Mouse (Mus musculus) embryonic facial prominence, embryonic 15.5 days (tissue): ENCODE measurements at regions not wholly inside any gene's neighbourhood (a gene's known extent, or its start where the extent isn't known, plus 50 kb on each side); places are given as distances from the start of the nearest gene placed in this dataset.
A peak's percentile ranks its signal among the peaks of the same experiment; 100 is the strongest.

ENCODE experiments used
- ATAC-seq: fragments of 200-750 bp; cut with Nextera tagmentation; 2 replicates; pipeline ENCODE4 v1.8.0; 2017; ENCODE audit warnings: low read depth, moderate TSS enrichment; ENCODE audit not compliant: insufficient number of reproducible peaks, low FRiP score, low TSS enrichment
- H3K27ac ChIP-seq: fragments of 300-500 bp; sonication (generic); replicated peaks from 2 replicates; pipeline ENCODE4 v1.5.1; 2015; ENCODE audit warnings: mild to moderate bottlenecking, inconsistent platforms
- H3K27me3 ChIP-seq: fragments of 300-500 bp; sonication (generic); 2 replicates; pipeline ENCODE4 v1.6.1; 2015; ENCODE audit warnings: inconsistent platforms
- H3K36me3 ChIP-seq: fragments of 300-500 bp; sonication (generic); 2 replicates; pipeline ENCODE4 v1.6.1; 2015; ENCODE audit warnings: mild to moderate bottlenecking, inconsistent platforms
- H3K4me1 ChIP-seq: fragments of 300-500 bp; sonication (generic); 2 replicates; pipeline ENCODE4 v1.6.1; 2015; ENCODE audit warnings: inconsistent platforms
- H3K4me2 ChIP-seq: fragments of 300-500 bp; sonication (generic); replicated peaks from 2 replicates; pipeline ENCODE4 v1.6.1; 2015; ENCODE audit warnings: mild to moderate bottlenecking, inconsistent platforms
- H3K4me3 ChIP-seq: fragments of 300-500 bp; sonication (generic); replicated peaks from 2 replicates; pipeline ENCODE4 v1.5.1; 2015; ENCODE audit warnings: mild to moderate bottlenecking, inconsistent platforms
- H3K9ac ChIP-seq: fragments of 300-500 bp; sonication (generic); 2 replicates; pipeline ENCODE4 v1.6.1; 2015; ENCODE audit warnings: inconsistent platforms
- H3K9me3 ChIP-seq: fragments of 300-500 bp; sonication (generic); replicated peaks from 2 replicates; pipeline ENCODE4 v1.6.1; 2016; ENCODE audit warnings: inconsistent platforms
- WGBS: fragments of 180-500 bp; shearing (Covaris S2); methylation state at CpG from one replicate; pipeline ENCODE4 v1.1.7; 2015; 5-methylcytosine and 5-hydroxymethylcytosine counted together

DNA sequence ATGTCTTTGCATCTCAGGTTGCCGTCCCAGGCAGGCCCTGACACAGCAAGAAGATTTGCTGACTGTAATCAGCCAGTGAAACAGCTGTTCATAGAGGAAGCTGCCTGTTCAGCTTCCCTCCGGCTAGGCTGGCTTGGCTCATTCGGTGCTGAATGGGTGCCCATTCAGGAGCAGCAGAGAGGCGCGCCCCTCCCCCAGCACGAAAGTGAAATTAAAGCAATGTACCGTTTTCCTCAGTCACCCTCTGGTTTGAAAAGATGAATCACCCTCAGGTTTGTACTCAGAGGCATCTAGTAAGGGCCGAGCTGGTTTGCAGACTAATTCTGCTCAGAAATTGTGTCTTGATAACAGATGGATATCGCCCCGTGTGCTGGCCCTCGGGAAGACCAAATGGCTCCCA lies 251.7 kb downstream of the Hhipl2 start:
- H3K4me1 ChIP-seq: peaks cover 5% of the 10 kb centered on the region; the same call in 1 of the 2 replicates
- no peak overlapping the region for H3K27ac ChIP-seq
- no peak overlapping the region for H3K4me3 ChIP-seq
- peak; percentile 57; the same call in 1 of the 2 replicates for ATAC-seq
- no peak overlapping the region for H3K9ac ChIP-seq
- H3K36me3 ChIP-seq: no peaks in the 10 kb centered on the region
- H3K27me3 ChIP-seq: no peaks in the 10 kb centered on the region
- 47% methylated on average over 11 of the region's 11 CpGs for WGBS
- H3K4me2 ChIP-seq: 0 out of 2 replicates have a peak overlapping the region, but pooled peaks have one; percentile 11
- H3K9me3 ChIP-seq: no peaks in the 10 kb centered on the region

DNA sequence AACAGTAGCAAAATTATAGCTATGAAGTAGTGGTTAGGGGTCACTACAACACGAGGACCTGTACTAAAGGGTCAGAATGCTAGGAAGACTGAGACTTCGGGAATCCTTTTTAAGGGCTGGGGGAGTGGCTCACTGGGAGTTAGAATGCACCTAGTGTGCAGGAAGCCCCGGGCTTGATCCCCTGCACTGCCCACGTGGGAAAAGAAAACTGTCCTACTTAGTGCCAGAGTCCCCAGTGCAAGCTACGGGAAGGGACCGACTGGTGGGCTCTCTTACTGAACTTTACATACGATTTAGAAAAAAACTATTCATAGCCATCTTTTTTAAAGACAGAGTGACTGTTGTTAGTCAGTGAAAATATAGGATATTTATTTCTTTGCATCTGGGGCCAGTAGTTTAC lies 252.5 kb downstream of the Hhipl2 start:
- Histone ChIP-seq H3K4me3 (no peak overlapping the region), H3K9me3 (no peaks in the 10 kb centered on the region), H3K27ac (no peak overlapping the region), H3K36me3 (no peaks in the 10 kb centered on the region), H3K27me3 (no peaks in the 10 kb centered on the region), H3K4me1 (peaks cover 5% of the 10 kb centered on the region; the same call in 1 of the 2 replicates), H3K9ac (no peak overlapping the region), H3K4me2 (no peak overlapping the region)
- 61% methylated on average over 7 of the region's 7 CpGs for WGBS
- no peak for ATAC-seq

DNA sequence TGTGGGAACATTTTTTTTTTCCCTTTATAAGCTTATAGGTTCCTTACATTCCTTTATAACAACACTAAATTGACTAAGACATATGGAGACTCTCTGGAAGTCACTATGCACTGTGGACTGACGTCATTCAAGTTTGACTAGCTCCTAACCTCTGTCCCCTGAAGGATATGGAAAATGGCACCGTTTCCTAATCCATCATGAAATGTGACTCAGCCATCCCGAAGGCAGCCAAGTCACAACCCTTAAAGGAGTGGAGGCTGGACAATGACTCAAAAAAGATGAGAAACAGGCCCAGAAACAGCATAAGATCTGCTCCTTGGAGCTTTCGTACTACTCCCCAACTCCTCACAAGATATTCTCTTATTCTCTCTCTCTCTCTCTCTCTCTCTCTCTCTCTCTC lies 253.5 kb downstream of the Hhipl2 start:
- Histone ChIP-seq H3K27me3 (no peaks in the 10 kb centered on the region), H3K4me3 (no peak overlapping the region), H3K4me1 (peaks cover 5% of the 10 kb centered on the region; the same call in 1 of the 2 replicates), H3K4me2 (no peak overlapping the region), H3K9ac (no peak overlapping the region), H3K9me3 (no peaks in the 10 kb centered on the region), H3K27ac (no peak overlapping the region), H3K36me3 (no peaks in the 10 kb centered on the region)
- 51% methylated on average over 4 of the region's 4 CpGs for WGBS
- no peak for ATAC-seq

DNA sequence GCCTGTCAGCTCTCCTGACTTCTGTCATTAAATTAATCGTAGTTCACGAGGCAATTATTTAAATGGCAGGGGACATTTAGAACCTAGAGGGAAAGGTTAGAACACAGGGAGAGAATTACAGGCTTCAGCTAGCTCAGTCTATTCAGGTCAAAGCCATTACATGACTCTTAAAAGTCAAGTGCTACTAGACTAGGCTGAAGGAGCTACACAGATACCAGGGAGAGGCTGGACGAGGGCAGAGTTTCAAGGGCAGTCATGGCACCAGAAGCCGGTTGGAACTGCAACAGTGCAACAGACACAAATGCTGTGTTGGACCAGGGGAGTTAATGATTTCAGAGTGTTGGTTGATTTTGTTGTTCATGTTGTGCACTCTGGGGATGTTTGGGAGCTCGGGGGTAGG lies 254.5 kb downstream of the Hhipl2 start:
- Histone ChIP-seq H3K9ac (no peak overlapping the region), H3K27ac (no peak overlapping the region), H3K4me1 (peaks cover 5% of the 10 kb centered on the region; the same call in 1 of the 2 replicates), H3K36me3 (no peaks in the 10 kb centered on the region), H3K4me3 (no peak overlapping the region), H3K27me3 (no peaks in the 10 kb centered on the region), H3K4me2 (no peak overlapping the region), H3K9me3 (no peaks in the 10 kb centered on the region)
- 81% methylated on average over 5 of the region's 5 CpGs for WGBS
- no peak for ATAC-seq

DNA sequence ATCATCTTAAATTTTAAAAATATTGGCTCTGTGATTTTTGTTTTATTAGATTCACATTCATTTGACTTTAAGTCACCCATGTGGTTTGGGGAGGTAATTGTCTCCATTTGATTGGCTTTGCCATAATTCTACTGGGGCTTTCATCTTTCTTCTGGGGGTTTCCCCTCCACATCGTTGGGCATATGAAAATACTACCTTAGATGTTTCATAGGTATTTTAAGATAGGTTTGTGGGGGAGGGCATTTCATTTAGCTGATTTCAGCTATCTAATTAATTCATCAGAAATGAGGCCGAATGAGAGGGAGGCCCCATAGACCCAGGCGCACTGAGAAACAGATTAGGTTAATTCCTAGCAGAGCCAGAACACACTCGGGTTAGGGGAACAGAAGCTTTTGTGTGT lies 259.6 kb downstream of the Hhipl2 start:
- Histone ChIP-seq H3K9me3 (no peaks in the 10 kb centered on the region), H3K27me3 (no peaks in the 10 kb centered on the region), H3K36me3 (no peaks in the 10 kb centered on the region), H3K27ac (no peak overlapping the region), H3K4me3 (no peak overlapping the region), H3K4me1 (peaks cover 12% of the 10 kb centered on the region), H3K9ac (no peak overlapping the region), H3K4me2 (no peak overlapping the region)
- WGBS: 76% methylated on average over 4 of the region's 4 CpGs
- ATAC-seq: no peak

GRCm38 (mm10) chr1:183679949-183680348 lies 261.9 kb downstream of the Hhipl2 start:
- Histone ChIP-seq H3K27me3 (no peaks in the 10 kb centered on the region), H3K4me1 (peaks cover 12% of the 10 kb centered on the region), H3K4me3 (no peak overlapping the region), H3K36me3 (no peaks in the 10 kb centered on the region), H3K4me2 (no peak overlapping the region), H3K9ac (no peak overlapping the region), H3K9me3 (no peaks in the 10 kb centered on the region), H3K27ac (peak overlapping the region; percentile 75)
- ATAC-seq: peak; percentile 54; the same call in 1 of the 2 replicates
- WGBS: 20% methylated on average over 11 of the region's 11 CpGs

GRCm38 (mm10) chr1:183686056-183686455 lies 268.0 kb downstream of the Hhipl2 start:
- Histone ChIP-seq H3K9ac (no peak overlapping the region), H3K4me1 (no peaks in the 10 kb centered on the region; the same call in 1 of the 2 replicates), H3K27me3 (no peaks in the 10 kb centered on the region), H3K4me2 (no peak overlapping the region), H3K9me3 (no peaks in the 10 kb centered on the region), H3K27ac (no peak overlapping the region), H3K4me3 (no peak overlapping the region), H3K36me3 (no peaks in the 10 kb centered on the region)
- 52% methylated on average over 5 of the region's 5 CpGs for WGBS
- 0 out of 2 replicates have a peak, but pooled peaks have one; percentile 29 for ATAC-seq

GRCm38 (mm10) chr1:183692756-183693155 lies 274.7 kb downstream of the Hhipl2 start:
- ATAC-seq: no peak
- no peaks in the 10 kb centered on the region for H3K27me3 ChIP-seq
- H3K4me3 ChIP-seq: no peak overlapping the region
- no peaks in the 10 kb centered on the region for H3K36me3 ChIP-seq
- no peaks in the 10 kb centered on the region for H3K4me1 ChIP-seq
- H3K4me2 ChIP-seq: no peak overlapping the region
- H3K9me3 ChIP-seq: no peaks in the 10 kb centered on the region
- no peak overlapping the region for H3K27ac ChIP-seq
- no peak overlapping the region for H3K9ac ChIP-seq
- 84% methylated on average over 5 of the region's 5 CpGs for WGBS

DNA sequence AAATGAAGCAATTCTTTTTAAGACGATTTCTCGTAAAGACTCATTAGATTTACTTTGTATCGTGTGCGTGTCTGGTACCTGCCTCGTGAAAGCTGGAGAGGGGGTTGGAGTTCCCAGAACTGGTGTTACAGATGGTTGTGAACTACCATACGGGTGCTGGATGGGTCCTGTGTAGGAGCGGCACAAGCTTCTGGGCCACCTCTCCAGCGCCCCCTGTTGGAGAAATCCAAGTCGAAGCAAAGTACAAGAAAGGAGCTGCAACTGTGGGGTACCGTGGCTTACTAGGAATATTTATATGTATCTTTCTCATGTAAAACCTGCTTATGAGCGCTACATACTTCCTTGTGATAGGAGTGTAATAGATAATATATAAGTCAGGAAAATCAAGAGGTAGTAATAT lies 281.3 kb downstream of the Hhipl2 start:
- 80% methylated on average over 11 of the region's 11 CpGs for WGBS
- Histone ChIP-seq H3K4me1 (no peaks in the 10 kb centered on the region), H3K4me3 (no peak overlapping the region), H3K27ac (no peak overlapping the region), H3K4me2 (no peak overlapping the region), H3K9me3 (no peaks in the 10 kb centered on the region), H3K27me3 (no peaks in the 10 kb centered on the region), H3K36me3 (no peaks in the 10 kb centered on the region), H3K9ac (no peak overlapping the region)
- ATAC-seq: no peak

DNA sequence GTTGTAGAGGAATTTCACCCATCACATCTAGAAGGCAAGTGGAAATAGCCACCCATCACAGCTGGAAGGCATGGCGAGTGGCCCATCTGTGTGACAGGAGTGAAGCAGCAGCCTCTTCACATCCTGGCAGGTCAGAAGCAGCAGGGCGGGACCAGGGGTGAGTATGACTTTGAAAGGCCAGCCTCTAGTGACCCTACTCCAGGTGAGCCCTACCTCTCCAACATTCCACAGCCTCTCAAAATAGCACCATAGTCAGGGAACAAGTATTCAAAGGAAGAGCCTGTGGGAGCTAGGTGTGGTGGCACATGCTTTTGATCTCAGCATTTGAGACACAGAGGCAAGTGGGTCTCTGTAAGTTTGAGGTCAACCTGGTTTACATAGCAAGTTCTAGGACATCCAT lies 284.9 kb downstream of the Hhipl2 start:
- H3K4me3 ChIP-seq: no peak overlapping the region
- no peak for ATAC-seq

GRCm38 (mm10) chr1:183712895-183713294 lies 294.9 kb downstream of the Hhipl2 start:
- Histone ChIP-seq H3K9me3 (no peaks in the 10 kb centered on the region), H3K4me3 (no peak overlapping the region), H3K4me1 (peaks cover 4% of the 10 kb centered on the region; the same call in 1 of the 2 replicates), H3K36me3 (no peaks in the 10 kb centered on the region), H3K9ac (no peak overlapping the region), H3K4me2 (no peak overlapping the region), H3K27ac (no peak overlapping the region), H3K27me3 (no peaks in the 10 kb centered on the region)
- ATAC-seq: no peak
- 84% methylated on average over 1 of the region's 1 CpGs for WGBS

More for the DNA sequence above, 284.9 kb downstream of the Hhipl2 start:
- H3K9ac ChIP-seq: no peak overlapping the region
- H3K4me1 ChIP-seq: no peaks in the 10 kb centered on the region
- H3K9me3 ChIP-seq: no peaks in the 10 kb centered on the region
- 84% methylated on average over 2 of the region's 2 CpGs for WGBS
- no peak overlapping the region for H3K4me2 ChIP-seq
- H3K27ac ChIP-seq: no peak overlapping the region
- H3K27me3 ChIP-seq: no peaks in the 10 kb centered on the region
- H3K36me3 ChIP-seq: no peaks in the 10 kb centered on the region

- ATAC-seq: no peak
- no peak overlapping the region for H3K4me3 ChIP-seq
- H3K36me3 ChIP-seq: no peaks in the 10 kb centered on the region
- H3K27ac ChIP-seq: no peak overlapping the region
- H3K9me3 ChIP-seq: no peaks in the 10 kb centered on the region
- H3K9ac ChIP-seq: no peak overlapping the region
- H3K4me2 ChIP-seq: no peak overlapping the region
- 89% methylated on average over 1 of the region's 1 CpGs for WGBS
- H3K27me3 ChIP-seq: no peaks in the 10 kb centered on the region
- H3K4me1 ChIP-seq: peaks cover 4% of the 10 kb centered on the region; the same call in 1 of the 2 replicates
Measured at GRCm38 (mm10) chr1:183717060-183717459, 296.0 kb upstream of the Dusp10 start.
